Mouse (Mus musculus): Measurements from ENCODE around the gene Sys1. TPM values are rescaled to one million over a fixed set of nuclear protein-coding genes. Genes with fewer than 3 reads are reported as not detected.

Gene Sys1
- polyA plus RNA-seq, 1 experiment = 26.4 TPM

DNA sequence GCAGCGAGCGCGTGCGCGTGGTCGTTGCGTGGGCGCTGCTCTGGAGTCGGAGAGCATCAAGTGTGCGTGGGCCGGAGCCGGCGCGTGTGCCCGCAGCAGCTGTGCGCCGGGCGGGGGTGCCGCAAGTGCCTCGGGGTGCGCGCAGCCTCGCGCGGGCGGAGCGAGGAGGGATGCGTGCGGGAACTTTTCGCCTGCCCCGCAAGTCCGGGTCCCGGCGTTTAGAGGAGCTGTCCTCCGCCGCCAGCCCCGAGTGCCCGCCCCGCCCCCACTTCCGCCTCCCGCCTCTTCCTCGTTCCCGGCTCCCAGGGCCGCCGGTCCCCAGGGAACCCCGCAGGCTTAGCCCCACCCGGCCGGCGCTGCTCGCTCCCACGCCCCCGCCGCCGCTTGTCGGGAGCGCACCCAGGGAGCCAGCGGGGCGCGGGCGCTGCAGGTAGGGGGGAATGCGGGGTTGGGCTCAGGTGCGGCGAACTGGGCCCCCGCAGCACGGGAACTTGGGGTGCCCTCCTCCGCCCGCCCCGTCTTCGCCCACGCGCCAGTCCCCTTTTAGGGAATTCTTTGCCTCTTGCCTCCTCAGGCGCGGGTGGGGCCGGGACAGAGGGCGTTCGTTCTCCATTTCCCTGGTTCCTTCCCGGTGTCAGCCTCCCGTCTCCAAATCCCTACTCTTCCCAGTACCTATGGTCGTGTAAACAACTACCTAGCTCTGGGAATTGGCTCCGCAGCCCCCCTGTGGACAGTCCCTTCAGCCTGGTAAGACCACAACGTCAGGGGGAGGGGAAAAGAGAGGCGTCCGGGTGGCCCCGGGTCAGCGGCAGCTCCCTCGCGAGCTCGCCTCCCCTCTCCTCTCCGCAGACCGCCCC is 29.7 kb downstream of the Sys1 start:
- no peaks in the 10 kb centered on the region for H3K36me3 ChIP-seq (ENCODE audit: control insufficient read depth, insufficient read depth, low read length)
- H3K4me1 ChIP-seq (ENCODE audit: control insufficient read depth, insufficient read depth, low read length) = peaks cover 13% of the 10 kb centered on the region
- TF ChIP-seq POLR2A (IDR thresholded peaks at IDR 0.05; ENCODE audit: control insufficient read depth, low read depth, low read length) = no peak
- no peak for TF ChIP-seq CTCF (IDR thresholded peaks at IDR 0.05; ENCODE audit: control insufficient read depth, insufficient read depth, insufficient replicate concordance, low read depth, low read length)
- H3K27me3 ChIP-seq (ENCODE audit: control insufficient read depth, insufficient read depth, low read length) = no peaks in the 10 kb centered on the region
- peak overlapping the region; percentile 45 for H3K4me3 ChIP-seq (ENCODE audit: control insufficient read depth, low read depth, low read length)
- 0 out of 2 replicates have a peak overlapping the region, but pooled peaks have one; percentile 48 for H3K27ac ChIP-seq (ENCODE audit: control insufficient read depth, insufficient read depth, low read depth, low read length)

GRCm38 (mm10) chr2:164487115-164487527 is 30.4 kb downstream of the Sys1 start:
- no peaks in the 10 kb centered on the region for H3K36me3 ChIP-seq (ENCODE audit: control insufficient read depth, insufficient read depth, low read length)
- H3K4me1 ChIP-seq (ENCODE audit: control insufficient read depth, insufficient read depth, low read length) = peaks cover 13% of the 10 kb centered on the region
- TF ChIP-seq CTCF (IDR thresholded peaks at IDR 0.05; ENCODE audit: control insufficient read depth, insufficient read depth, insufficient replicate concordance, low read depth, low read length) = no peak
- no peak for TF ChIP-seq POLR2A (IDR thresholded peaks at IDR 0.05; ENCODE audit: control insufficient read depth, low read depth, low read length)
- no peaks in the 10 kb centered on the region for H3K27me3 ChIP-seq (ENCODE audit: control insufficient read depth, insufficient read depth, low read length)
- H3K27ac ChIP-seq (ENCODE audit: control insufficient read depth, insufficient read depth, low read depth, low read length) = no peak overlapping the region
- H3K4me3 ChIP-seq (ENCODE audit: control insufficient read depth, low read depth, low read length) = peak overlapping the region; percentile 45

DNA sequence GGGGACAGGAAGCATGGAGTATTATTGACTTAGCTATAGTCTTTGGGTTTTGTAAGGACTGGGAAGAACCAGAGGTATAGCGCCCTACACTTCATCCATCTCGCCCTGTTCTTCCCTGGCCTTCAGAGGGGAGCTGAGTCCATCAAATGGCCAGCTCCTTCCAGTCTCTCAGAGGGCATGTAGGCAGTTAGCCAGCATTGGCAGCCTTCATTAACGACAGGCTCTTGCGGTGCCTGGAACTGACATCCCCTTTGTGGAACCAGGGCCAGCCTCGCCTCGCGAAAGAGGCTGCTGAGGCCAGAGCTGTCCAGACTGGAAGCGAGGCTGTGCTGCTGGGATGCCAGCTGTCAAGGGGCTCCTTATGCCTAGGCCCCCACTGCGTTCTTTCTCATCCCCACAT is 31.0 kb downstream of the Sys1 start:
- Histone ChIP-seq H3K36me3 (ENCODE audit: control insufficient read depth, insufficient read depth, low read length) (no peaks in the 10 kb centered on the region), H3K4me3 (ENCODE audit: control insufficient read depth, low read depth, low read length) (no peak overlapping the region), H3K4me1 (ENCODE audit: control insufficient read depth, insufficient read depth, low read length) (peaks cover 13% of the 10 kb centered on the region), H3K27ac (ENCODE audit: control insufficient read depth, insufficient read depth, low read depth, low read length) (no peak overlapping the region), H3K27me3 (ENCODE audit: control insufficient read depth, insufficient read depth, low read length) (no peaks in the 10 kb centered on the region)
- TF ChIP-seq CTCF (IDR thresholded peaks at IDR 0.05; ENCODE audit: control insufficient read depth, insufficient read depth, insufficient replicate concordance, low read depth, low read length) (no peak), POLR2A (IDR thresholded peaks at IDR 0.05; ENCODE audit: control insufficient read depth, low read depth, low read length) (no peak)

DNA sequence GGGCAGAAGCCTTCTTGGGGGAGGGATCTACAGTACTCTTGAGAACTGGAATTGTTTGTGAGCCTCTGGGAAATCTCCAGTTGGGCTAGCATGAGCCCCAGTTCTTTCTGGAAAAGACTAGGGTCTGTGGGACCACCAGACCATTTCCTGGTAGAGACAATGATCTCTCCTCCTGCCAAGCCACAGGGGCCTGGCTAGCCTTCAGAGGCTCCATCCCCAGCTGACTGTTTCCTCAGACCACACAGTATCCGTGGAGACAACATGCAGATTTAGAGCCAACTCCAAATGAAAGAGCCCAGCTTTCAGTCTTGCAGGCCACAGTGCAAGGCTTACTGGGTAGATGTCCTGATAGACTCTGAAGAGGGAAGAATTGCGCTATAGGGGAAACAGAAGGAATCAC is 37.4 kb downstream of the Sys1 start:
- Histone ChIP-seq H3K27me3 (ENCODE audit: control insufficient read depth, insufficient read depth, low read length) (no peaks in the 10 kb centered on the region), H3K4me1 (ENCODE audit: control insufficient read depth, insufficient read depth, low read length) (peaks cover 6% of the 10 kb centered on the region), H3K4me3 (ENCODE audit: control insufficient read depth, low read depth, low read length) (no peak overlapping the region), H3K27ac (ENCODE audit: control insufficient read depth, insufficient read depth, low read depth, low read length) (no peak overlapping the region; the same call in 1 of the 2 replicates), H3K36me3 (ENCODE audit: control insufficient read depth, insufficient read depth, low read length) (no peaks in the 10 kb centered on the region)
- TF ChIP-seq CTCF (IDR thresholded peaks at IDR 0.05; ENCODE audit: control insufficient read depth, insufficient read depth, insufficient replicate concordance, low read depth, low read length) = no peak
- TF ChIP-seq POLR2A (IDR thresholded peaks at IDR 0.05; ENCODE audit: control insufficient read depth, low read depth, low read length) = no peak

DNA sequence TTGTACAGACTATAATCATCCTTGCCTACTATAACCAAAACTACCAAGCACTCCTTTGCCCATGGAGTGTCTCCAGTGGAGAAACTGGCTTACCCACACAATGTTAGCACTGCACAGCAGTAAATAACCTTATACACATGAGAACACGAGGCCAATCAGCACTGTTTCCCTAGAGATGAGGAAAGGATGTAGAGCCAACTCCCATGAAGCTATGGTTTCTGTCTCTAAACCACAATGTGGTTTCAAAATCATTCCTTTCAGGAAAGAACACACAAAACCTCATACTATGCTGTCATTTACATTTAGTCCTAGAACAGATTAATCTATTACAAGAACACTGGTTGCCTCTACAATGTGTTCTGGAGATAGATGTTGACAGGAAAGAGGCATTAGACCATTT is 39.6 kb downstream of the Sys1 start:
- H3K4me1 ChIP-seq (ENCODE audit: control insufficient read depth, insufficient read depth, low read length) = peaks cover 6% of the 10 kb centered on the region
- H3K27ac ChIP-seq (ENCODE audit: control insufficient read depth, insufficient read depth, low read depth, low read length) = no peak overlapping the region
- no peaks in the 10 kb centered on the region for H3K27me3 ChIP-seq (ENCODE audit: control insufficient read depth, insufficient read depth, low read length)
- H3K36me3 ChIP-seq (ENCODE audit: control insufficient read depth, insufficient read depth, low read length) = peaks cover 4% of the 10 kb centered on the region
- TF ChIP-seq POLR2A (IDR thresholded peaks at IDR 0.05; ENCODE audit: control insufficient read depth, low read depth, low read length) (no peak), CTCF (IDR thresholded peaks at IDR 0.05; ENCODE audit: control insufficient read depth, insufficient read depth, insufficient replicate concordance, low read depth, low read length) (no peak)
- H3K4me3 ChIP-seq (ENCODE audit: control insufficient read depth, low read depth, low read length) = peak overlapping the region; percentile 60; the same call in 1 of the 2 replicates

DNA sequence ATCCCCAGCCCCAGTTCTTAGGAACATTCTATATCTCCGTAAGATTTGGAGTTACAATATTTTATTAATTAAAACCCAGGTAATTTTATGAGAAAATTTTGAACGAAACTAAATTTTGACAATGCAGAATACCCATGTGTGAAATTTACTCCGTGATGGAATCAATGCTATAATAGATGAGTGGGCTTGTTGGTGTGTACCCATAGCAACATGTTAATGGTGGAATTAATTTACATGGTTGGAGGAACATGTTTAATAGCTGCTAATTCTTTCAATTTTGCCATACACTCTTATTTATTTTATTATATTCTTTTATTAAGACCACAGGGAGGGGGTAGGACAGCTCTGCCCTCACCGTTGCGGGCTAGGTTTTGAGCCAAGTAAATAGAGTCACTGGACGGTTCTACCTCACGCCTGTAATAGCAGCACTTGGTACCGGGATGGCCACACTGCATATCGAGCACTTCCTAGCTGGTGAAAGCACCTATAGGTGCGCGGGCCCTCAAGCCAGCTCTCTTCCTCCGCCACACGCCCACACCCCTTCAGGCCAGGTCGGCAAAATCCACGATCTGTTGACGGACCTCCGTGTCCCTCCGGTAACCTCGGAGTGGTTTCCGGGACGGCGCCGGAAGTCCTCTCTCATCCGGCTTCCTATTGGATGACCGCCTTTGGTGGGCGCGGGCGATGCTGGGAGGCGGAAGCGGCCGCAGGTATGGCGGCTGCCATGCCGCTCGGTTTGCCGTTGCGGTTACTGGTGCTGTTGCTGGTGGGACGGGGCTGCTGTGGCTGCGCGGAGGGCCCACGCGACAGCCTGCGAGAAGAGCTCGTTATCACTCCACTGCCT is 40.3 kb downstream of the Sys1 start, which contains the start of gene Pigt:
Gene Pigt (plus strand): TSS at position 674 of the 844 bp plus-strand sequence.
- H3K36me3 ChIP-seq (ENCODE audit: control insufficient read depth, insufficient read depth, low read length) = peaks cover 4% of the 10 kb centered on the region
- H3K4me3 ChIP-seq (ENCODE audit: control insufficient read depth, low read depth, low read length) = peak within 1 kb of the TSS; percentile 98
- H3K4me1 ChIP-seq (ENCODE audit: control insufficient read depth, insufficient read depth, low read length) = peaks cover 6% of the 10 kb centered on the region
- peak within 1 kb of the TSS; percentile 60 for H3K27ac ChIP-seq (ENCODE audit: control insufficient read depth, insufficient read depth, low read depth, low read length)
- TF ChIP-seq POLR2A (IDR thresholded peaks at IDR 0.05; ENCODE audit: control insufficient read depth, low read depth, low read length) = peak; percentile 95
- TF ChIP-seq CTCF (IDR thresholded peaks at IDR 0.05; ENCODE audit: control insufficient read depth, insufficient read depth, insufficient replicate concordance, low read depth, low read length) = peak; percentile 14; the same call in 1 of the 2 replicates
- H3K27me3 ChIP-seq (ENCODE audit: control insufficient read depth, insufficient read depth, low read length) = no peaks in the 10 kb centered on the region

Measured in testis, adult 2 months (tissue).